Mouse (Mus musculus) embryo, embryonic 11.5 days (tissue): ENCODE measurements around the gene Ppm1l.

Experiments
- DNase-seq: peaks from one replicate; pipeline ENCODE4 v3.0.0-alpha.2; 2012; ENCODE audit warnings: low read depth, low spot score

The Ppm1l gene

GRCm38 (mm10) chr3:69597211-69597610 lies 280.6 kb downstream of the Ppm1l start:
- DNase-seq: no peak

- no peak for DNase-seq
Measured at GRCm38 (mm10) chr3:69597816-69598215, 281.2 kb downstream of the Ppm1l start.

- peak; percentile 46 for DNase-seq
Measured at GRCm38 (mm10) chr3:69598261-69599165, 281.9 kb downstream of the Ppm1l start, which contains the start of gene B3galnt1. TSS of gene B3galnt1 (minus strand) at chr3:69598960.

- no peak for DNase-seq
Measured at GRCm38 (mm10) chr3:69599166-69599500, 282.5 kb downstream of the Ppm1l start.

GRCm38 (mm10) chr3:69606923-69607322 lies 290.3 kb downstream of the Ppm1l start:
- no peak for DNase-seq

GRCm38 (mm10) chr3:69607468-69607867 lies 290.8 kb downstream of the Ppm1l start:
- DNase-seq: no peak

DNA sequence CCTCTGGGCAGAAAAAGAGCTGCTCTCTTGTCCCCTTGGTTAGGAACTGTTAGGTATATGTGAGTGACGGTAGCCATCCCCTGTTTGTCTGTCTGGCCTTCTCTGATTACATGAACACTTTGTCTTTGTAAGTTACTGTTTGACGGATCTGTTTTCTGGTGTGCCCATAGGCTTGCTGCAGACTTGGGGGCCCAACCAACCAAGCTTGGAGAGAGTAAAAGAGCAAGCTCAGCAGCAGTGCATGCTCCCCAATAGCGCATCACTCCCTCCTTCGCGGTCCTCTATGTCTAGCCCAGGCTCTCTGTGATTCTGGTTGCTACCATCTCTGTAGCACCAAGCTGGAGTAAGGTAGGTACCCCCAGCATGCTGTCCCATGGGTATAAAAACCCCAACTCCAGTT lies 291.2 kb downstream of the Ppm1l start:
- no peak for DNase-seq
